Mouse (Mus musculus) MEL (cell line): ENCODE results near the gene Hook2.

Experiments used
- CHD2 ChIP-seq: IDR thresholded peaks from 2 replicates; pipeline ENCODE4 v1.6.1; 2011; ENCODE audit warnings: low read length, improper control_type of control experiment
- CTCF ChIP-seq, 3 experiments: IDR thresholded peaks in 2 of 3; conservative IDR thresholded peaks in 1 of 3; 2 replicates each; pipeline ENCODE4 v1.5.1; 2011 to 2012; ENCODE audit warnings: low read length in 3 of 3, low read depth in 2 of 3, mild to moderate bottlenecking in 2 of 3, improper control_type of control experiment in 1 of 3, inconsistent platforms in 1 of 3, mixed read lengths in 1 of 3, moderate library complexity in 1 of 3; ENCODE audit not compliant: control insufficient read depth in 1 of 3, insufficient read depth in 1 of 3, poor library complexity in 1 of 3, severe bottlenecking in 1 of 3
- E2F4 ChIP-seq: IDR thresholded peaks from 2 replicates; pipeline ENCODE4 v1.6.1; 2011; ENCODE audit warnings: low read depth, low read length, improper control_type of control experiment, borderline replicate concordance
- EP300 ChIP-seq, 2 experiments: IDR thresholded peaks; 2 replicates each; pipeline ENCODE4 v1.6.1; 2011; ENCODE audit warnings: improper control_type of control experiment in 2 of 2, low read length in 2 of 2, low read depth in 1 of 2, mild to moderate bottlenecking in 1 of 2
- HCFC1 ChIP-seq: IDR thresholded peaks from 2 replicates; pipeline ENCODE4 v1.6.1; 2012; ENCODE audit warnings: low read depth, mild to moderate bottlenecking, inconsistent platforms, low read length, improper control_type of control experiment, moderate library complexity
- KAT2A ChIP-seq: conservative IDR thresholded peaks from 2 replicates; pipeline ENCODE4 v1.6.1; 2012; ENCODE audit warnings: low read depth, low read length, improper control_type of control experiment, inconsistent platforms
- NRF1 ChIP-seq: IDR thresholded peaks from 2 replicates; pipeline ENCODE4 v1.6.1; 2014; ENCODE audit warnings: low read depth, mild to moderate bottlenecking, inconsistent platforms, low read length, improper control_type of control experiment, moderate library complexity; ENCODE audit not compliant: poor library complexity, insufficient read depth, severe bottlenecking
- POLR2A ChIP-seq, 2 experiments: IDR thresholded peaks; 2 replicates each; pipeline ENCODE4 v1.6.1; 2011 to 2012; ENCODE audit warnings: low read length in 2 of 2, mild to moderate bottlenecking in 2 of 2, control low read depth in 1 of 2, improper control_type of control experiment in 1 of 2, low read depth in 1 of 2, moderate library complexity in 1 of 2; ENCODE audit not compliant: control insufficient read depth in 1 of 2, insufficient read depth in 1 of 2, poor library complexity in 1 of 2
- RAD21 ChIP-seq: IDR thresholded peaks from 2 replicates; pipeline ENCODE4 v1.6.1; 2011; ENCODE audit warnings: mild to moderate bottlenecking, low read depth, low read length, improper control_type of control experiment
- TBP ChIP-seq: IDR thresholded peaks from 2 replicates; pipeline ENCODE4 v1.8.0; 2011; ENCODE audit warnings: low read depth, low read length, improper control_type of control experiment
- USF1 ChIP-seq: IDR thresholded peaks from 2 replicates; pipeline ENCODE4 v1.6.1; 2014; ENCODE audit warnings: low read depth, mild to moderate bottlenecking, inconsistent platforms, low read length, improper control_type of control experiment, moderate library complexity
- USF2 ChIP-seq, 2 experiments: IDR thresholded peaks; 2 replicates each; pipeline ENCODE4 v1.6.1; 2011 to 2012; ENCODE audit warnings: improper control_type of control experiment in 2 of 2, low read length in 2 of 2, borderline replicate concordance in 1 of 2, inconsistent platforms in 1 of 2, low read depth in 1 of 2, mild to moderate bottlenecking in 1 of 2; ENCODE audit not compliant: insufficient read depth in 1 of 2
- ZNF384 ChIP-seq: IDR thresholded peaks from 2 replicates; pipeline ENCODE4 v1.6.1; 2012; ENCODE audit warnings: low read depth, mild to moderate bottlenecking, inconsistent platforms, low read length, improper control_type of control experiment

- TF ChIP-seq TBP (no peak), HCFC1 (no peak), POLR2A (IDR thresholded peaks at IDR 0.05; ENCODE audit: control insufficient read depth in 1 of 2, insufficient read depth in 1 of 2, low read depth in 1 of 2, low read length in 2 of 2, poor library complexity in 1 of 2) (no peak), CTCF (IDR thresholded peaks at IDR 0.05 in 2 of 3, conservative IDR thresholded peaks at IDR 0.05 in 1 of 3; ENCODE audit: control insufficient read depth in 1 of 3, insufficient read depth in 1 of 3, low read depth in 2 of 3, low read length in 3 of 3, poor library complexity in 1 of 3, severe bottlenecking in 1 of 3) (no peak), ZNF384 (no peak), USF2 (IDR thresholded peaks at IDR 0.05; ENCODE audit: borderline replicate concordance in 1 of 2, insufficient read depth in 1 of 2, low read depth in 1 of 2, low read length in 2 of 2) (no peak), RAD21 (no peak), KAT2A (no peak), EP300 (IDR thresholded peaks at IDR 0.05; ENCODE audit: low read depth in 1 of 2, low read length in 2 of 2) (no peak), NRF1 (no peak), CHD2 (no peak), E2F4 (no peak), USF1 (no peak)
Measured at GRCm38 (mm10) chr8:84949753-84950152, 40.6 kb upstream of the Hook2 start.
